Mouse (Mus musculus) embryonic facial prominence, embryonic 14.5 days (tissue): ENCODE measurements around the gene H2al1e. TPM values are rescaled to one million over a fixed set of nuclear protein-coding genes. Genes with fewer than 3 reads are reported as not detected.
"Not testable (repeated sequence)": the region's sequence is repeated elsewhere in the genome, so short reads cannot be mapped to it uniquely, and the experiment has no call there.

Experiments
- ATAC-seq: fragments of 200-750 bp; cut with Nextera tagmentation; 2 replicates; pipeline ENCODE4 v1.8.0; 2017; ENCODE audit warnings: low read depth, moderate number of reproducible peaks, moderate TSS enrichment
- DNase-seq: peaks from one replicate; pipeline ENCODE4 v3.0.0-alpha.2; 2015; ENCODE audit warnings: low spot score
- H3K27ac ChIP-seq: fragments of 300-500 bp; sonication (generic); replicated peaks from 2 replicates; pipeline ENCODE4 v1.5.1; 2014; ENCODE audit warnings: low read depth, mild to moderate bottlenecking, low read length, moderate library complexity
- H3K27me3 ChIP-seq: fragments of 300-500 bp; sonication (generic); replicated peaks from 2 replicates; pipeline ENCODE4 v1.6.1; 2014; ENCODE audit warnings: low read length; ENCODE audit not compliant: control insufficient read depth, insufficient read depth
- H3K36me3 ChIP-seq: fragments of 300-500 bp; sonication (generic); 2 replicates; pipeline ENCODE4 v1.6.1; 2014; ENCODE audit warnings: low read length, mixed read lengths; ENCODE audit not compliant: control insufficient read depth, insufficient read depth
- H3K4me1 ChIP-seq: fragments of 300-500 bp; sonication (generic); 2 replicates; pipeline ENCODE4 v1.6.1; 2014; ENCODE audit warnings: antibody characterized with exemption, low read length; ENCODE audit not compliant: control insufficient read depth, insufficient read depth
- H3K4me2 ChIP-seq: fragments of 300-500 bp; sonication (generic); 2 replicates; pipeline ENCODE4 v1.6.1; 2014; ENCODE audit warnings: low read depth, mild to moderate bottlenecking, low read length, moderate library complexity, mixed read lengths
- H3K4me3 ChIP-seq: fragments of 300-500 bp; sonication (generic); 2 replicates; pipeline ENCODE4 v1.5.1; 2014; ENCODE audit warnings: low read depth, mild to moderate bottlenecking, low read length
- H3K9ac ChIP-seq: fragments of 300-500 bp; sonication (generic); 2 replicates; pipeline ENCODE4 v1.6.1; 2014; ENCODE audit warnings: low read depth, mild to moderate bottlenecking, low read length, moderate library complexity, mixed read lengths
- H3K9me3 ChIP-seq: fragments of 300-500 bp; sonication (generic); 2 replicates; pipeline ENCODE4 v1.6.1; 2016; ENCODE audit warnings: low read length; ENCODE audit not compliant: control insufficient read depth
- whole genome bisulfite sequencing: fragments of 180-500 bp; shearing (Covaris S2); extraction: QIAGEN DNeasy Blood & Tissue Kit; methylation state at CpG from one replicate; pipeline ENCODE4 v1.1.7; 2014; 5-methylcytosine and 5-hydroxymethylcytosine counted together
- polyA plus RNA-seq: library from polyadenylated mRNA; unstranded; fragments of >200 nt; fragmentation: Nextera tagmentation; extraction: Ambion mirVana; gene quantifications from 2 replicates; pipeline ENCODE4 v1.2.1, GENCODE M21; 2014

Gene H2al1e
- polyA plus RNA-seq, 1 experiment from 2014 or later: not detected

GRCm38 (mm10) chrX:11298957-11299356, 12.8 kb upstream of the H2al1e start, which contains the start of gene H2al1a:
Gene H2al1a (plus strand): TSS chrX:11299257.
- H3K27me3 ChIP-seq, DNase-seq, H3K9ac ChIP-seq, H3K9me3 ChIP-seq, ATAC-seq, H3K36me3 ChIP-seq, H3K27ac ChIP-seq, H3K4me3 ChIP-seq, H3K4me2 ChIP-seq, H3K4me1 ChIP-seq: not testable (repeated sequence)
- no CpG with 5 or more reads among the region's 3 CpGs for whole genome bisulfite sequencing

GRCm38 (mm10) chrX:11302132-11302531, 9.6 kb upstream of the H2al1e start, which contains the start of gene H2al1b:
Gene H2al1b (plus strand): TSS chrX:11302432.
- not testable (repeated sequence) for DNase-seq, H3K27me3 ChIP-seq, H3K9ac ChIP-seq, H3K36me3 ChIP-seq, H3K9me3 ChIP-seq, ATAC-seq, H3K4me3 ChIP-seq, H3K27ac ChIP-seq, H3K4me2 ChIP-seq, H3K4me1 ChIP-seq
- WGBS: 90% methylated on average over 1 of the region's 3 CpGs

- H3K27ac ChIP-seq, H3K9me3 ChIP-seq, H3K4me2 ChIP-seq, DNase-seq, H3K27me3 ChIP-seq, H3K36me3 ChIP-seq, H3K4me1 ChIP-seq, H3K4me3 ChIP-seq, ATAC-seq, H3K9ac ChIP-seq: not testable (repeated sequence)
- WGBS: 50% methylated on average over 1 of the region's 6 CpGs
Measured at GRCm38 (mm10) chrX:11305355-11305754, 6.4 kb upstream of the H2al1e start, which contains the start of gene H2al1c. Gene H2al1c (plus strand): TSS chrX:11305655.

GRCm38 (mm10) chrX:11308524-11308923, 3.2 kb upstream of the H2al1e start, which contains the start of gene H2al1d:
Gene H2al1d (plus strand): TSS chrX:11308824.
- not testable (repeated sequence) for DNase-seq, H3K4me1 ChIP-seq, H3K9ac ChIP-seq, ATAC-seq, H3K36me3 ChIP-seq, H3K4me3 ChIP-seq, H3K27me3 ChIP-seq, H3K9me3 ChIP-seq, H3K4me2 ChIP-seq, H3K27ac ChIP-seq
- WGBS: no CpG with 5 or more reads among the region's 6 CpGs

GRCm38 (mm10) chrX:11314858-11315257, 3.1 kb downstream of the H2al1e start, which contains the start of gene H2al1f:
Gene H2al1f (plus strand): TSS chrX:11315158.
- not testable (repeated sequence) for H3K36me3 ChIP-seq, H3K9me3 ChIP-seq, H3K4me3 ChIP-seq, H3K27me3 ChIP-seq, H3K4me1 ChIP-seq, H3K4me2 ChIP-seq, DNase-seq, ATAC-seq, H3K9ac ChIP-seq, H3K27ac ChIP-seq
- no CpG with 5 or more reads among the region's 6 CpGs for WGBS

GRCm38 (mm10) chrX:11317956-11318355, 6.2 kb downstream of the H2al1e start, which contains the start of gene H2al1g:
Gene H2al1g (plus strand): TSS chrX:11318256.
- not testable (repeated sequence) for H3K4me2 ChIP-seq, H3K27ac ChIP-seq, H3K9me3 ChIP-seq, ATAC-seq, H3K9ac ChIP-seq, H3K4me3 ChIP-seq, H3K4me1 ChIP-seq, DNase-seq, H3K27me3 ChIP-seq, H3K36me3 ChIP-seq
- no CpG with 5 or more reads among the region's 3 CpGs for whole genome bisulfite sequencing

- H3K36me3 ChIP-seq, H3K4me3 ChIP-seq, H3K9me3 ChIP-seq, H3K27ac ChIP-seq, H3K9ac ChIP-seq, H3K4me2 ChIP-seq, ATAC-seq, H3K4me1 ChIP-seq, H3K27me3 ChIP-seq, DNase-seq: not testable (repeated sequence)
- WGBS: no CpG with 5 or more reads among the region's 6 CpGs
Measured at GRCm38 (mm10) chrX:11321192-11321591, 9.5 kb downstream of the H2al1e start, which contains the start of gene H2al1h. Gene H2al1h (plus strand): TSS chrX:11321492.

GRCm38 (mm10) chrX:11324359-11324758, 12.6 kb downstream of the H2al1e start, which contains the start of gene H2al1i:
Gene H2al1i (plus strand): TSS chrX:11324659.
- not testable (repeated sequence) for H3K4me1 ChIP-seq, H3K4me2 ChIP-seq, H3K27ac ChIP-seq, H3K27me3 ChIP-seq, H3K9me3 ChIP-seq, DNase-seq, H3K9ac ChIP-seq, ATAC-seq, H3K36me3 ChIP-seq, H3K4me3 ChIP-seq
- no CpG with 5 or more reads among the region's 5 CpGs for whole genome bisulfite sequencing

GRCm38 (mm10) chrX:11327522-11327921, 15.8 kb downstream of the H2al1e start, which contains the start of gene H2al1j:
Gene H2al1j (plus strand): TSS chrX:11327822.
- DNase-seq, H3K9ac ChIP-seq, H3K27me3 ChIP-seq, ATAC-seq, H3K4me3 ChIP-seq, H3K36me3 ChIP-seq, H3K9me3 ChIP-seq, H3K4me2 ChIP-seq, H3K4me1 ChIP-seq, H3K27ac ChIP-seq: not testable (repeated sequence)
- 83% methylated on average over 2 of the region's 2 CpGs for WGBS
